Mouse (Mus musculus) limb, embryonic 14.5 days (tissue): Measurements from ENCODE around the gene Dolpp1. TPM values are rescaled to one million over a fixed set of nuclear protein-coding genes. Genes with fewer than 3 reads are reported as not detected.

ENCODE experiments used
- ATAC-seq: fragments of 200-750 bp; cut with Nextera tagmentation; 2 replicates; pipeline ENCODE4 v1.8.0; 2017; ENCODE audit warnings: low read depth, moderate number of reproducible peaks, moderate TSS enrichment; ENCODE audit not compliant: low FRiP score
- DNase-seq: peaks from one replicate; pipeline ENCODE4 v3.0.0-alpha.2; 2015; ENCODE audit warnings: low spot score
- H3K27ac ChIP-seq: fragments of 300-500 bp; sonication (generic); replicated peaks from 2 replicates; pipeline ENCODE4 v1.5.1; 2014; ENCODE audit warnings: low read depth, mild to moderate bottlenecking, low read length, moderate library complexity, mixed read lengths
- H3K27me3 ChIP-seq: fragments of 300-500 bp; sonication (generic); 2 replicates; pipeline ENCODE4 v1.6.1; 2014; ENCODE audit warnings: low read length, mixed read lengths; ENCODE audit not compliant: control insufficient read depth, insufficient read depth
- H3K36me3 ChIP-seq: fragments of 300-500 bp; sonication (generic); 2 replicates; pipeline ENCODE4 v1.6.1; 2014; ENCODE audit warnings: mild to moderate bottlenecking, low read length, moderate library complexity, mixed read lengths; ENCODE audit not compliant: control insufficient read depth, insufficient read depth
- H3K4me1 ChIP-seq: fragments of 300-500 bp; sonication (generic); 2 replicates; pipeline ENCODE4 v1.6.1; 2014; ENCODE audit warnings: antibody characterized with exemption, low read length, mixed read lengths; ENCODE audit not compliant: control insufficient read depth, insufficient read depth
- H3K4me2 ChIP-seq: fragments of 300-500 bp; sonication (generic); replicated peaks from 2 replicates; pipeline ENCODE4 v1.6.1; 2014; ENCODE audit warnings: low read depth, mild to moderate bottlenecking, low read length, moderate library complexity; ENCODE audit not compliant: severe bottlenecking
- H3K4me3 ChIP-seq: fragments of 300-500 bp; sonication (generic); replicated peaks from 2 replicates; pipeline ENCODE4 v1.5.1; 2014; ENCODE audit warnings: low read length
- H3K9ac ChIP-seq: fragments of 300-500 bp; sonication (generic); 2 replicates; pipeline ENCODE4 v1.6.1; 2014; ENCODE audit warnings: mild to moderate bottlenecking, low read depth, low read length, moderate library complexity; ENCODE audit not compliant: severe bottlenecking
- H3K9me3 ChIP-seq: fragments of 300-500 bp; sonication (generic); 2 replicates; pipeline ENCODE4 v1.6.1; 2016; ENCODE audit warnings: low read length; ENCODE audit not compliant: control insufficient read depth
- POLR2A ChIP-seq: fragments of 200-500 bp; IDR thresholded peaks from 2 replicates; pipeline ENCODE4 v1.8.0; 2012; ENCODE audit warnings: inconsistent platforms, mild to moderate bottlenecking, moderate library complexity, borderline replicate concordance; ENCODE audit not compliant: insufficient read depth, insufficient read length; ENCODE audit errors: extremely low read depth
- WGBS: fragments of 180-500 bp; shearing (Covaris S2); extraction: QIAGEN DNeasy Blood & Tissue Kit; methylation state at CpG from one replicate; pipeline ENCODE4 v1.1.7; 2014; 5-methylcytosine and 5-hydroxymethylcytosine counted together
- polyA plus RNA-seq, 2 experiments: library from polyadenylated mRNA; depleted of rRNA in 1 of 2; stranded (reverse) in 1 of 2; unstranded in 1 of 2; fragments of >200 nt; fragmentation: Nextera tagmentation in 1 of 2; extraction: Ambion mirVana in 1 of 2; gene quantifications; 2 replicates each; pipeline versions ENCODE4 v1.2.1 to v1.2.3; 2012 to 2014

Gene Dolpp1
- polyA plus RNA-seq, 2 experiments: 31.8 to 49.8 TPM

- WGBS: 83% methylated on average over 9 of the region's 9 CpGs
- Histone ChIP-seq H3K36me3 (peaks cover 59% of the 10 kb centered on the region), H3K27ac (no peak overlapping the region), H3K9me3 (no peaks in the 10 kb centered on the region), H3K9ac (no peak overlapping the region), H3K4me1 (no peaks in the 10 kb centered on the region), H3K27me3 (no peaks in the 10 kb centered on the region), H3K4me3 (no peak overlapping the region), H3K4me2 (no peak overlapping the region)
- DNase-seq (no peak), ATAC-seq (no peak)
- no peak for TF ChIP-seq POLR2A
Measured at GRCm38 (mm10) chr2:30402351-30402826, 10.3 kb downstream of the Dolpp1 start.

- DNase-seq: no peak
- H3K4me1 ChIP-seq: no peaks in the 10 kb centered on the region
- H3K36me3 ChIP-seq: peaks cover 60% of the 10 kb centered on the region
- no peak overlapping the region for H3K27ac ChIP-seq
- H3K9ac ChIP-seq: no peak overlapping the region
- no peak for TF ChIP-seq POLR2A
- no peak overlapping the region for H3K4me2 ChIP-seq
- no peak overlapping the region for H3K4me3 ChIP-seq
- WGBS: 68% methylated on average over 2 of the region's 2 CpGs
- no peak for ATAC-seq
- H3K27me3 ChIP-seq: no peaks in the 10 kb centered on the region
- no peaks in the 10 kb centered on the region for H3K9me3 ChIP-seq
Measured at GRCm38 (mm10) chr2:30402843-30403242, 10.8 kb downstream of the Dolpp1 start.

- no peak for DNase-seq
- H3K4me1 ChIP-seq: no peaks in the 10 kb centered on the region
- H3K9ac ChIP-seq: no peak overlapping the region
- H3K27me3 ChIP-seq: no peaks in the 10 kb centered on the region
- H3K36me3 ChIP-seq: peaks cover 59% of the 10 kb centered on the region
- no peak overlapping the region for H3K4me3 ChIP-seq
- no peaks in the 10 kb centered on the region for H3K9me3 ChIP-seq
- ATAC-seq: no peak
- no peak for TF ChIP-seq POLR2A
- H3K27ac ChIP-seq: no peak overlapping the region
- WGBS: 89% methylated on average over 1 of the region's 1 CpGs
- no peak overlapping the region for H3K4me2 ChIP-seq
Measured at GRCm38 (mm10) chr2:30403870-30404269, 11.8 kb downstream of the Dolpp1 start.

- Histone ChIP-seq H3K27me3 (no peaks in the 10 kb centered on the region), H3K4me2 (no peak overlapping the region), H3K4me1 (no peaks in the 10 kb centered on the region), H3K9me3 (no peaks in the 10 kb centered on the region), H3K4me3 (no peak overlapping the region), H3K9ac (no peak overlapping the region), H3K36me3 (peaks cover 54% of the 10 kb centered on the region), H3K27ac (no peak overlapping the region)
- 88% methylated on average over 2 of the region's 2 CpGs for WGBS
- DNase-seq (no peak), ATAC-seq (no peak)
- TF ChIP-seq POLR2A: no peak
Measured at GRCm38 (mm10) chr2:30407221-30407620, 15.2 kb downstream of the Dolpp1 start.

- no peak overlapping the region for H3K9ac ChIP-seq
- no peak overlapping the region for H3K27ac ChIP-seq
- TF ChIP-seq POLR2A: no peak
- H3K4me1 ChIP-seq: no peaks in the 10 kb centered on the region
- peaks cover 48% of the 10 kb centered on the region for H3K36me3 ChIP-seq
- DNase-seq: no peak
- H3K4me2 ChIP-seq: no peak overlapping the region
- WGBS: 89% methylated on average over 10 of the region's 10 CpGs
- ATAC-seq: no peak
- H3K4me3 ChIP-seq: no peak overlapping the region
- H3K27me3 ChIP-seq: no peaks in the 10 kb centered on the region
- no peaks in the 10 kb centered on the region for H3K9me3 ChIP-seq
Measured at GRCm38 (mm10) chr2:30407778-30408177, 15.7 kb downstream of the Dolpp1 start.
